Mouse (Mus musculus): ENCODE measurements at regions not wholly inside any gene's neighbourhood (a gene's known extent, or its start where the extent isn't known, plus 50 kb on each side); places are given as distances from the start of the nearest gene placed in this dataset.

- no peaks in the 10 kb centered on the region for H3K27me3 ChIP-seq (ENCODE audit: control insufficient read depth, insufficient read depth, low read length)
- H3K27ac ChIP-seq (replicated peaks; ENCODE audit: low read depth, low read length): no peak overlapping the region
- no peak for TF ChIP-seq POLR2A (IDR thresholded peaks at IDR 0.05; ENCODE audit: borderline replicate concordance, extremely low read depth, insufficient read depth, insufficient read length)
- H3K36me3 ChIP-seq (ENCODE audit: control insufficient read depth, insufficient read depth, low read length): no peaks in the 10 kb centered on the region
- H3K4me1 ChIP-seq (ENCODE audit: control insufficient read depth, insufficient read depth, low read length): no peaks in the 10 kb centered on the region
- H3K4me3 ChIP-seq (replicated peaks; ENCODE audit: low read length): no peak overlapping the region
- no peak for DNase-seq (ENCODE audit: low spot score)
- H3K4me2 ChIP-seq (replicated peaks; ENCODE audit: low read depth, low read length, severe bottlenecking): no peak overlapping the region
- no peak for ATAC-seq (ENCODE audit: low FRiP score, low read depth)
- no peaks in the 10 kb centered on the region for H3K9me3 ChIP-seq (ENCODE audit: control insufficient read depth, low read length)
- WGBS: 81% methylated on average over 2 of the region's 2 CpGs
- H3K9ac ChIP-seq (ENCODE audit: low read depth, low read length, severe bottlenecking): no peak overlapping the region
Observed at GRCm38 (mm10) chr15:11573496-11573895, 174.0 kb upstream of the Tars start.

- H3K9me3 ChIP-seq (ENCODE audit: control insufficient read depth, low read length): no peaks in the 10 kb centered on the region
- DNase-seq (ENCODE audit: low spot score): no peak
- TF ChIP-seq POLR2A (IDR thresholded peaks at IDR 0.05; ENCODE audit: borderline replicate concordance, extremely low read depth, insufficient read depth, insufficient read length): no peak
- no peaks in the 10 kb centered on the region for H3K4me1 ChIP-seq (ENCODE audit: control insufficient read depth, insufficient read depth, low read length)
- H3K4me3 ChIP-seq (replicated peaks; ENCODE audit: low read length): no peak overlapping the region
- no peaks in the 10 kb centered on the region for H3K27me3 ChIP-seq (ENCODE audit: control insufficient read depth, insufficient read depth, low read length)
- H3K27ac ChIP-seq (replicated peaks; ENCODE audit: low read depth, low read length): no peak overlapping the region
- H3K9ac ChIP-seq (ENCODE audit: low read depth, low read length, severe bottlenecking): no peak overlapping the region
- ATAC-seq (ENCODE audit: low FRiP score, low read depth): no peak
- 75% methylated on average over 4 of the region's 4 CpGs for whole genome bisulfite sequencing
- no peak overlapping the region for H3K4me2 ChIP-seq (replicated peaks; ENCODE audit: low read depth, low read length, severe bottlenecking)
- H3K36me3 ChIP-seq (ENCODE audit: control insufficient read depth, insufficient read depth, low read length): no peaks in the 10 kb centered on the region
Observed at GRCm38 (mm10) chr15:11572063-11572462, 172.6 kb upstream of the Tars start.

- Histone ChIP-seq H3K27me3 (ENCODE audit: control insufficient read depth, insufficient read depth, low read length) (no peaks in the 10 kb centered on the region), H3K9ac (ENCODE audit: low read depth, low read length, severe bottlenecking) (no peak overlapping the region), H3K36me3 (ENCODE audit: control insufficient read depth, insufficient read depth, low read length) (no peaks in the 10 kb centered on the region), H3K4me2 (replicated peaks; ENCODE audit: low read depth, low read length, severe bottlenecking) (0 out of 2 replicates have a peak overlapping the region, but pooled peaks have one; percentile 0), H3K9me3 (ENCODE audit: control insufficient read depth, low read length) (no peaks in the 10 kb centered on the region), H3K4me3 (replicated peaks; ENCODE audit: low read length) (no peak overlapping the region), H3K27ac (replicated peaks; ENCODE audit: low read depth, low read length) (peak overlapping the region; percentile 58; the same call in 1 of the 2 replicates), H3K4me1 (ENCODE audit: control insufficient read depth, insufficient read depth, low read length) (peaks cover 10% of the 10 kb centered on the region)
- 23% methylated on average over 10 of the region's 10 CpGs for WGBS
- no peak for DNase-seq (ENCODE audit: low spot score)
- TF ChIP-seq POLR2A (IDR thresholded peaks at IDR 0.05; ENCODE audit: borderline replicate concordance, extremely low read depth, insufficient read depth, insufficient read length): no peak
- ATAC-seq (ENCODE audit: low FRiP score, low read depth): no peak
Observed at GRCm38 (mm10) chr15:11565503-11566031, 166.1 kb upstream of the Tars start.

DNA sequence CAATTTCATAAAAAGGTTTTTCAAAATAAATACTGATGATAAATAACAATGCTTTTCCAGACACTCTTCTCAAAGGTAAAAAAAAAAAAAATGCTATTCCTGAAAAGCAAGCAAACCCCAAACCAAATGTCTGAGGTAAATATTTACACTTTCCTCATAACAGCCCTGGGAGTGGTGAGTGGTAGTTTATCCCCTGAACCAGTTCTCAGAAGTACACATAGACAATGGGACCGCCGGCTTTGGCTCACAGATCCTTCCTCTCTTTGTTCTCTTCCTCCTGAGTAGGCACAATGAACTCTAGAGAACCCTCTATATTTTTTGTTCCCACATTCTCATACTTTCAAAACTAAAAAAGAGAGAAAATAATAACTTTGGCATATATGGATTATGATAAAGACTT is 153.1 kb upstream of the Tars start:
- no peak for DNase-seq (ENCODE audit: low spot score)
- no peak for ATAC-seq (ENCODE audit: low FRiP score, low read depth)
- Histone ChIP-seq H3K27ac (replicated peaks; ENCODE audit: low read depth, low read length) (no peak overlapping the region), H3K9me3 (ENCODE audit: control insufficient read depth, low read length) (no peaks in the 10 kb centered on the region), H3K27me3 (ENCODE audit: control insufficient read depth, insufficient read depth, low read length) (no peaks in the 10 kb centered on the region), H3K4me1 (ENCODE audit: control insufficient read depth, insufficient read depth, low read length) (no peaks in the 10 kb centered on the region), H3K4me3 (replicated peaks; ENCODE audit: low read length) (no peak overlapping the region), H3K36me3 (ENCODE audit: control insufficient read depth, insufficient read depth, low read length) (no peaks in the 10 kb centered on the region), H3K4me2 (replicated peaks; ENCODE audit: low read depth, low read length, severe bottlenecking) (no peak overlapping the region), H3K9ac (ENCODE audit: low read depth, low read length, severe bottlenecking) (no peak overlapping the region)
- no peak for TF ChIP-seq POLR2A (IDR thresholded peaks at IDR 0.05; ENCODE audit: borderline replicate concordance, extremely low read depth, insufficient read depth, insufficient read length)
- WGBS: 73% methylated on average over 2 of the region's 2 CpGs

GRCm38 (mm10) chr15:11552110-11552509 is 152.6 kb upstream of the Tars start:
- Histone ChIP-seq H3K4me1 (ENCODE audit: control insufficient read depth, insufficient read depth, low read length) (no peaks in the 10 kb centered on the region), H3K4me2 (replicated peaks; ENCODE audit: low read depth, low read length, severe bottlenecking) (no peak overlapping the region), H3K27ac (replicated peaks; ENCODE audit: low read depth, low read length) (no peak overlapping the region), H3K4me3 (replicated peaks; ENCODE audit: low read length) (no peak overlapping the region), H3K36me3 (ENCODE audit: control insufficient read depth, insufficient read depth, low read length) (no peaks in the 10 kb centered on the region), H3K9ac (ENCODE audit: low read depth, low read length, severe bottlenecking) (no peak overlapping the region), H3K27me3 (ENCODE audit: control insufficient read depth, insufficient read depth, low read length) (no peaks in the 10 kb centered on the region), H3K9me3 (ENCODE audit: control insufficient read depth, low read length) (no peaks in the 10 kb centered on the region)
- no peak for DNase-seq (ENCODE audit: low spot score)
- TF ChIP-seq POLR2A (IDR thresholded peaks at IDR 0.05; ENCODE audit: borderline replicate concordance, extremely low read depth, insufficient read depth, insufficient read length): no peak
- ATAC-seq (ENCODE audit: low FRiP score, low read depth): no peak
- 88% methylated on average over 1 of the region's 1 CpGs for WGBS

DNA sequence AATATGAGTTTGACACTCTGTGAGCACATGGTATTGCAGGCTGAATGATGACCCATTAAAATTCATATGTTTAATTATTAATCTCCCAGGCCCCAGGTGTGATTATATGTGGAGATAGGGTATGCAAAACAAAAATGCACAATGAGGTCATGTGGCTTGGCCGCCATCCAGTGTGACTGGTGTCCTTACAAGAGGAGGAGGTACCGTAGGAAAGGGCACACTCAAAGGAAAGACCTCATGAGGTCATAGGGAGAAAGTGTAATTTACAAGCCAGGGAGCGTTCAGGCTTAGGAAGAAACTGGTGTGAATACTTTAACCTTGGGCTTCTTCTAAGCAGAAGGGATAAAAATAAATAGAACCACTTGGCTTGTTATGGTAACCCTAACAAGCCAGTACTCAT is 140.0 kb upstream of the Tars start:
- Histone ChIP-seq H3K9me3 (ENCODE audit: control insufficient read depth, low read length) (no peaks in the 10 kb centered on the region), H3K9ac (ENCODE audit: low read depth, low read length, severe bottlenecking) (no peak overlapping the region), H3K4me1 (ENCODE audit: control insufficient read depth, insufficient read depth, low read length) (peaks cover 14% of the 10 kb centered on the region), H3K36me3 (ENCODE audit: control insufficient read depth, insufficient read depth, low read length) (no peaks in the 10 kb centered on the region), H3K27me3 (ENCODE audit: control insufficient read depth, insufficient read depth, low read length) (no peaks in the 10 kb centered on the region), H3K27ac (replicated peaks; ENCODE audit: low read depth, low read length) (no peak overlapping the region), H3K4me2 (replicated peaks; ENCODE audit: low read depth, low read length, severe bottlenecking) (no peak overlapping the region), H3K4me3 (replicated peaks; ENCODE audit: low read length) (no peak overlapping the region)
- TF ChIP-seq POLR2A (IDR thresholded peaks at IDR 0.05; ENCODE audit: borderline replicate concordance, extremely low read depth, insufficient read depth, insufficient read length): no peak
- DNase-seq (ENCODE audit: low spot score) (no peak), ATAC-seq (ENCODE audit: low FRiP score, low read depth) (no peak)
- WGBS: 47% methylated on average over 3 of the region's 3 CpGs
